In genomic region chr11:84361551-84361950, GRCm38 (mm10) we compare ENCODE assay signal across 20 mouse cellular contexts.
DNase-seq lines count a peak whose midpoint lies in the region; ATAC-seq and TF ChIP-seq lines count a peak whose summit lies in the region.
"Had no signal": no experiment of that assay in that cellular context is flagged by ENCODE, and none has a peak within 500 bp of the region (broad histone marks: within the 10 kb centered on the region; RNA-seq: fewer than 3 reads in every experiment).

No protein-coding gene starts in this region.

- ATAC-seq in hindbrain, embryonic 13.5 days (ENCODE audit: low FRiP score) = no peak
- ATAC-seq in hindbrain, postnatal 0 days = no peak
- no peak for ATAC-seq in midbrain, embryonic 12.5 days (ENCODE audit: low FRiP score, low read depth)
- no peak for ATAC-seq in midbrain, embryonic 16.5 days
- ATAC-seq in liver, embryonic 12.5 days = no peak
- ATAC-seq: forebrain, postnatal 0 days; liver, postnatal 0 days; lung, postnatal 0 days had no signal

- H3K36me3 ChIP-seq in hindbrain, embryonic 13.5 days = peaks cover 18% of the 10 kb centered on the region
- H3K36me3 ChIP-seq in hindbrain, postnatal 0 days (ENCODE audit: insufficient read depth, low read length) = peaks cover 6% of the 10 kb centered on the region; the same call in 1 of the 2 replicates
- peaks cover 17% of the 10 kb centered on the region; the same call in 1 of the 2 replicates for H3K36me3 ChIP-seq in midbrain, embryonic 12.5 days
- peaks cover 4% of the 10 kb centered on the region; the same call in 1 of the 2 replicates for H3K36me3 ChIP-seq in midbrain, embryonic 16.5 days (ENCODE audit: control insufficient read depth, insufficient read depth, low read length)
- peaks cover 23% of the 10 kb centered on the region; the same call in 1 of the 2 replicates for H3K36me3 ChIP-seq in liver, embryonic 12.5 days
- peaks cover 13% of the 10 kb centered on the region; the same call in 1 of the 2 replicates for H3K36me3 ChIP-seq in heart, embryonic 10.5 days

- peak overlapping the region; percentile 30; the same call in 1 of the 2 replicates for H3K27ac ChIP-seq in hindbrain, embryonic 13.5 days
- H3K27ac ChIP-seq in hindbrain, postnatal 0 days = no peak overlapping the region
- H3K27ac ChIP-seq in midbrain, embryonic 12.5 days (replicated peaks) = peak overlapping the region; percentile 58; the same call in 1 of the 2 replicates
- H3K27ac ChIP-seq in midbrain, embryonic 16.5 days (ENCODE audit: low read length) = no peak overlapping the region
- H3K27ac ChIP-seq in liver, embryonic 12.5 days = no peak overlapping the region
- no peak overlapping the region for H3K27ac ChIP-seq in heart, embryonic 10.5 days
- H3K27ac ChIP-seq: embryonic facial prominence, embryonic 12.5 days; macrophage; stomach, embryonic 15.5 days had no signal

- H3K9ac ChIP-seq in hindbrain, embryonic 13.5 days = no peak overlapping the region
- no peak overlapping the region for H3K9ac ChIP-seq in hindbrain, postnatal 0 days (replicated peaks; ENCODE audit: low read length)
- H3K9ac ChIP-seq in midbrain, embryonic 12.5 days (replicated peaks) = no peak overlapping the region
- H3K9ac ChIP-seq in midbrain, embryonic 16.5 days (ENCODE audit: low read depth, low read length) = no peak overlapping the region
- no peak overlapping the region for H3K9ac ChIP-seq in liver, embryonic 12.5 days
- H3K9ac ChIP-seq: embryonic facial prominence, embryonic 12.5 days; forebrain, postnatal 0 days; liver, postnatal 0 days; stomach, embryonic 15.5 days had no signal

- H3K4me3 ChIP-seq in hindbrain, embryonic 13.5 days = no peak overlapping the region
- no peak overlapping the region for H3K4me3 ChIP-seq in hindbrain, postnatal 0 days (ENCODE audit: low read length)
- H3K4me3 ChIP-seq in midbrain, embryonic 12.5 days = no peak overlapping the region
- no peak overlapping the region for H3K4me3 ChIP-seq in midbrain, embryonic 16.5 days (ENCODE audit: low read depth, low read length)
- H3K4me3 ChIP-seq in liver, embryonic 12.5 days = no peak overlapping the region
- H3K4me3 ChIP-seq in heart, embryonic 10.5 days = no peak overlapping the region
- H3K4me3 ChIP-seq: embryonic facial prominence, embryonic 12.5 days; stomach, embryonic 15.5 days had no signal

- H3K27me3 ChIP-seq in hindbrain, embryonic 13.5 days = no peaks in the 10 kb centered on the region
- no peaks in the 10 kb centered on the region for H3K27me3 ChIP-seq in hindbrain, postnatal 0 days (ENCODE audit: insufficient read depth, low read length)
- no peaks in the 10 kb centered on the region for H3K27me3 ChIP-seq in midbrain, embryonic 12.5 days
- H3K27me3 ChIP-seq in midbrain, embryonic 16.5 days (ENCODE audit: control insufficient read depth, insufficient read depth, low read depth, low read length) = no peaks in the 10 kb centered on the region
- H3K27me3 ChIP-seq in liver, embryonic 12.5 days (replicated peaks) = no peaks in the 10 kb centered on the region
- no peaks in the 10 kb centered on the region for H3K27me3 ChIP-seq in heart, embryonic 10.5 days (ENCODE audit: insufficient read depth, poor library complexity, severe bottlenecking)
- H3K27me3 ChIP-seq: embryonic facial prominence, embryonic 12.5 days; stomach, embryonic 15.5 days had no signal

- no peak overlapping the region for H3K4me2 ChIP-seq in hindbrain, embryonic 13.5 days
- H3K4me2 ChIP-seq in hindbrain, postnatal 0 days (ENCODE audit: low read depth, low read length) = no peak overlapping the region
- H3K4me2 ChIP-seq in midbrain, embryonic 12.5 days (replicated peaks) = no peak overlapping the region
- H3K4me2 ChIP-seq in midbrain, embryonic 16.5 days (ENCODE audit: low read length) = no peak overlapping the region
- no peak overlapping the region for H3K4me2 ChIP-seq in liver, embryonic 12.5 days
- H3K4me2 ChIP-seq: embryonic facial prominence, embryonic 12.5 days; stomach, embryonic 15.5 days had no signal

- WGBS in hindbrain, embryonic 13.5 days = 70% methylated on average over 5 of the region's 5 CpGs
- WGBS in hindbrain, postnatal 0 days = 90% methylated on average over 5 of the region's 5 CpGs
- WGBS in midbrain, embryonic 12.5 days = 91% methylated on average over 5 of the region's 5 CpGs
- WGBS in midbrain, embryonic 16.5 days = 84% methylated on average over 5 of the region's 5 CpGs
- 87% methylated on average over 5 of the region's 5 CpGs for WGBS in liver, embryonic 12.5 days (ENCODE audit: insufficient replicate concordance)
- WGBS in heart, embryonic 10.5 days = 89% methylated on average over 5 of the region's 5 CpGs

- no peaks in the 10 kb centered on the region for H3K9me3 ChIP-seq in hindbrain, embryonic 13.5 days
- no peaks in the 10 kb centered on the region for H3K9me3 ChIP-seq in hindbrain, postnatal 0 days (ENCODE audit: low read length)
- H3K9me3 ChIP-seq in midbrain, embryonic 12.5 days = no peaks in the 10 kb centered on the region
- H3K9me3 ChIP-seq in midbrain, embryonic 16.5 days (replicated peaks; ENCODE audit: control insufficient read depth, low read length, poor library complexity, severe bottlenecking) = no peaks in the 10 kb centered on the region
- H3K9me3 ChIP-seq in liver, embryonic 12.5 days (replicated peaks) = no peaks in the 10 kb centered on the region
- no peaks in the 10 kb centered on the region for H3K9me3 ChIP-seq in heart, embryonic 10.5 days
- H3K9me3 ChIP-seq: embryonic facial prominence, embryonic 12.5 days; stomach, embryonic 15.5 days had no signal

- DNase-seq in hindbrain, postnatal 0 days (ENCODE audit: low spot score) = no peak
- DNase-seq in kidney, adult 9 months = peak; percentile 30
- peak; percentile 73 to 76 for DNase-seq in kidney, postnatal 4 days
- DNase-seq in heart, embryonic 10.5 days (ENCODE audit: low spot score) = no peak
- DNase-seq: adrenal gland, postnatal 10 days; cerebellum, adult 18-20 months; cerebellum, postnatal 25 days; forebrain, postnatal 0 days; gastrocnemius, postnatal 25 days; heart, adult 18-20 months; liver, postnatal 0 days; thymus, postnatal 25 days had no signal

- peaks cover 32% of the 10 kb centered on the region for H3K4me1 ChIP-seq in hindbrain, embryonic 13.5 days (replicated peaks)
- no peaks in the 10 kb centered on the region for H3K4me1 ChIP-seq in hindbrain, postnatal 0 days (ENCODE audit: insufficient read depth, low read length)
- H3K4me1 ChIP-seq in midbrain, embryonic 12.5 days = peaks cover 22% of the 10 kb centered on the region
- H3K4me1 ChIP-seq in midbrain, embryonic 16.5 days (ENCODE audit: control insufficient read depth, insufficient read depth, low read length) = peaks cover 19% of the 10 kb centered on the region
- H3K4me1 ChIP-seq in liver, embryonic 12.5 days = no peaks in the 10 kb centered on the region
- H3K4me1 ChIP-seq in heart, embryonic 10.5 days = no peaks in the 10 kb centered on the region; the same call in 1 of the 2 replicates
- H3K4me1 ChIP-seq: embryonic facial prominence, embryonic 12.5 days; stomach, embryonic 15.5 days had no signal

- no peak for TF ChIP-seq CTCF in hindbrain, postnatal 0 days (IDR thresholded peaks at IDR 0.05; ENCODE audit: low read depth)

Comparison
In these comparisons a context has a peak if more than half of its experiments do, and no peak if none do; other contexts are left out.
1. H3K27ac ChIP-seq: peak in hindbrain, embryonic 13.5 days (single experiment) and midbrain, embryonic 12.5 days (single experiment); none in hindbrain, postnatal 0 days (single experiment), midbrain, embryonic 16.5 days (single experiment), liver, embryonic 12.5 days (single experiment) and heart, embryonic 10.5 days (single experiment).
2. DNase-seq: peak in kidney, adult 9 months (single experiment) and kidney, postnatal 4 days (2 of 2); none in hindbrain, postnatal 0 days (single experiment) and heart, embryonic 10.5 days (single experiment).